Mouse (Mus musculus) forebrain, postnatal 0 days (tissue): Measurements from ENCODE around the gene Cacna2d3. TPM values are rescaled to one million over a fixed set of nuclear protein-coding genes. Genes with fewer than 3 reads are reported as not detected.

Source experiments
- ATAC-seq: fragments of 200-750 bp; cut with Nextera tagmentation; 2 replicates; pipeline ENCODE4 v1.8.0; 2017; ENCODE audit warnings: mild to moderate bottlenecking, moderate library complexity
- DNase-seq: peaks from one replicate; pipeline ENCODE4 v3.0.0-alpha.2; 2015
- H3K27ac ChIP-seq: fragments of 300-500 bp; sonication (generic); 2 replicates; pipeline ENCODE4 v1.5.1; 2014; ENCODE audit warnings: low read depth, mild to moderate bottlenecking, antibody characterized with exemption, low read length, moderate library complexity, mixed read lengths
- H3K27me3 ChIP-seq: fragments of 300-500 bp; sonication (generic); 2 replicates; pipeline ENCODE4 v1.6.1; 2014; ENCODE audit warnings: mild to moderate bottlenecking, low read length, mixed read lengths; ENCODE audit not compliant: insufficient read depth
- H3K36me3 ChIP-seq: fragments of 300-500 bp; sonication (generic); 2 replicates; pipeline ENCODE4 v1.6.1; 2014; ENCODE audit warnings: mild to moderate bottlenecking, moderate library complexity; ENCODE audit not compliant: insufficient read depth
- H3K4me1 ChIP-seq: fragments of 300-500 bp; sonication (generic); 2 replicates; pipeline ENCODE4 v1.6.1; 2014; ENCODE audit warnings: antibody characterized with exemption; ENCODE audit not compliant: insufficient read depth
- H3K4me2 ChIP-seq: fragments of 300-500 bp; sonication (generic); 2 replicates; pipeline ENCODE4 v1.6.1; 2014; ENCODE audit warnings: low read depth, mild to moderate bottlenecking, moderate library complexity
- H3K4me3 ChIP-seq: fragments of 300-500 bp; sonication (generic); 2 replicates; pipeline ENCODE4 v1.5.1; 2014; ENCODE audit warnings: low read depth, low read length, mixed read lengths
- H3K9ac ChIP-seq: fragments of 300-500 bp; sonication (generic); 2 replicates; pipeline ENCODE4 v1.6.1; 2014; ENCODE audit warnings: mild to moderate bottlenecking
- H3K9me3 ChIP-seq: fragments of 300-500 bp; sonication (generic); 2 replicates; pipeline ENCODE4 v1.6.1; 2016; ENCODE audit warnings: low read length
- CTCF ChIP-seq: sonication (generic); IDR thresholded peaks from 2 replicates; pipeline ENCODE4 v1.5.1; 2016; ENCODE audit warnings: antibody characterized with exemption, control low read depth, low read depth
- WGBS: fragments of 180-500 bp; shearing (Covaris S2); extraction: QIAGEN DNeasy Blood & Tissue Kit; methylation state at CpG from one replicate; pipeline ENCODE4 v1.1.7; 2014; 5-methylcytosine and 5-hydroxymethylcytosine counted together
- polyA plus RNA-seq: library from polyadenylated mRNA; unstranded; fragments of >200 nt; fragmentation: Nextera tagmentation; extraction: Ambion mirVana; gene quantifications from 2 replicates; pipeline ENCODE4 v1.2.1, GENCODE M21; 2015
- total RNA-seq: library from RNA; depleted of rRNA; stranded (reverse); fragments of >200 nt; gene quantifications from 2 replicates; pipeline ENCODE4 v1.2.3, GENCODE M21; 2014

Cacna2d3 gene
- total and polyA plus RNA-seq, 2 experiments from 2014 or later: 28.1 to 37.7 TPM

DNA sequence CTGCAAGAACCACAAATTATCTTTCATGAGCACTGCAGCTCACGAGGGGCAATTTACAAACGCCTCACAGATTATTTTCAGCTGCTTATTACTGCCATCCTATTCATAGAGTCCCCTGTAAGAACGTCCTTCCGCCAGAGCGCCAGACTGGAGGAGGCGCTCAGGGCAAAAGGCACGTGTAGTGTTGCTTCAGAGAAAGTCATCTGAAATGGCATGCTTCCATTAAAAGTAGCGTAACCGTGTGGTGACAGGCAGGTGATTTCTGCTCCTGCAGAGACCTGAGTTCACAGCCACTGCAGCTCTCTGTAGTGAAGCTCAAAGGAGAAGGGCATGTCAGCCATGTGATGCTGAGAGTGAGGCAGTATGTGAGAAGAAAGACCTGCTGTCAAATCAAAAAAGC is 691.1 kb downstream of the Cacna2d3 start:
- peak; percentile 28; the same call in 1 of the 2 replicates for ATAC-seq
- WGBS: 31% methylated on average over 9 of the region's 9 CpGs

DNA sequence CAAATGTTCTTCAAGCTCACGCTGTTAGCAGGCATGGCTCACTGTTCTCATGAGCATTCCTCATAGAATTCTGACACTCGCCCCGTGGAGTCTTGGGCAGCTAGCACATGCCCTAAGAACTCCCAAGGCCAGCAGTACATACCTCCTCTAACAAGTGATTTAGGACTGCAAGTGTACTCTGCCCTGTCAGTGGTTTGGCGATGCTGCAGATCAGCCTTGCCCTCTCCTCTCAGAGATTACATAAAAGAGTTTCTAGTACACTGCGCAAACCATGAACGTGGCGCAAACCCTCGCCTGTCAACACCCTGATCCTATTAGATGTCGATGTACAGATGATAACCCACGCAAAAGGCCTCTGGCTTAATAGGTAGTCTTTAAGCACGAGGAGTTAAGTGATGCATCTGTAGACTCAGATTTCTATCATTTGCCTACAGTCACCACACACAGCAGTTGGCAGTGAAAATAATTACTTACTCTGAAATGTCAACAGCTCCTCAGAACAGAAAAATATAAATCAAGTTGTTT is 691.7 kb downstream of the Cacna2d3 start:
- DNase-seq (peak; percentile 12), ATAC-seq (peak; percentile 26; the same call in 1 of the 2 replicates)
- H3K36me3 ChIP-seq: no peaks in the 10 kb centered on the region
- H3K4me3 ChIP-seq: no peak overlapping the region
- WGBS: 63% methylated on average over 11 of the region's 11 CpGs
- H3K27ac ChIP-seq: no peak overlapping the region
- no peaks in the 10 kb centered on the region for H3K9me3 ChIP-seq
- no peaks in the 10 kb centered on the region for H3K27me3 ChIP-seq
- H3K4me1 ChIP-seq: 0 out of 2 replicates have a peak, but pooled peaks cover 3% of the 10 kb centered on the region
- no peak overlapping the region for H3K4me2 ChIP-seq
- H3K9ac ChIP-seq: no peak overlapping the region
- no peak for TF ChIP-seq CTCF

More for the DNA sequence above, 691.1 kb downstream of the Cacna2d3 start:
- H3K9me3 ChIP-seq: no peaks in the 10 kb centered on the region
- H3K4me2 ChIP-seq: no peak overlapping the region
- H3K36me3 ChIP-seq: no peaks in the 10 kb centered on the region
- H3K27ac ChIP-seq: peak overlapping the region; percentile 46; the same call in 1 of the 2 replicates
- H3K4me3 ChIP-seq: no peak overlapping the region
- H3K27me3 ChIP-seq: no peaks in the 10 kb centered on the region
- H3K4me1 ChIP-seq: 0 out of 2 replicates have a peak, but pooled peaks cover 3% of the 10 kb centered on the region
- H3K9ac ChIP-seq: no peak overlapping the region
- TF ChIP-seq CTCF: no peak
- DNase-seq: peak; percentile 22

DNA sequence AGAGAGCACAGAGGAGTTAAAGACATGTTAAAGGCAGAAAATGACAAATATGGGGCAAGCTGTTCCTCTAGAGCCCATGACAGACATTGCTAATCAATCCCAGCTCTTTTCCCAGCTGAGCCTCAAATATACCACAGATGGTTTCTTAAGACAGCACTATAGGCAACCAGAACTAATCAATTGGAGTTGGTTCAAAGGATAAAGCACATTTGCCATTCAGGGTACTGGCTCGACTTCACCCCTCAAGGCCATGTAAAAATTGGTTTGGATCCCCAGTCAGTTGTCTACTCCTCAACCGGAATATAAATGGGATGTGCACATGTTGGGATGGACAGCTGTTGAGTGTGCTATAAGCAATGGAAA is 692.6 kb downstream of the Cacna2d3 start:
- TF ChIP-seq CTCF: no peak
- Histone ChIP-seq H3K4me3 (no peak overlapping the region), H3K36me3 (no peaks in the 10 kb centered on the region), H3K9ac (no peak overlapping the region), H3K4me1 (0 out of 2 replicates have a peak, but pooled peaks cover 3% of the 10 kb centered on the region), H3K9me3 (no peaks in the 10 kb centered on the region), H3K4me2 (no peak overlapping the region), H3K27me3 (no peaks in the 10 kb centered on the region), H3K27ac (peak overlapping the region; percentile 41; the same call in 1 of the 2 replicates)
- WGBS: 42% methylated on average over 2 of the region's 2 CpGs
- ATAC-seq: peak; percentile 72
- peak; percentile 70 for DNase-seq

- DNase-seq (peak; percentile 33), ATAC-seq (peak; percentile 52)
- Histone ChIP-seq H3K9ac (no peak overlapping the region), H3K36me3 (no peaks in the 10 kb centered on the region), H3K9me3 (no peaks in the 10 kb centered on the region), H3K4me2 (0 out of 2 replicates have a peak overlapping the region, but pooled peaks have one; percentile 15), H3K27me3 (no peaks in the 10 kb centered on the region), H3K27ac (0 out of 2 replicates have a peak overlapping the region, but pooled peaks have one; percentile 16), H3K4me3 (no peak overlapping the region), H3K4me1 (0 out of 2 replicates have a peak, but pooled peaks cover 3% of the 10 kb centered on the region)
- 25% methylated on average over 6 of the region's 6 CpGs for WGBS
- no peak for TF ChIP-seq CTCF
These were observed 693.1 kb downstream of the Cacna2d3 start for GRCm38 (mm10) chr14:29028391-29029106.

DNA sequence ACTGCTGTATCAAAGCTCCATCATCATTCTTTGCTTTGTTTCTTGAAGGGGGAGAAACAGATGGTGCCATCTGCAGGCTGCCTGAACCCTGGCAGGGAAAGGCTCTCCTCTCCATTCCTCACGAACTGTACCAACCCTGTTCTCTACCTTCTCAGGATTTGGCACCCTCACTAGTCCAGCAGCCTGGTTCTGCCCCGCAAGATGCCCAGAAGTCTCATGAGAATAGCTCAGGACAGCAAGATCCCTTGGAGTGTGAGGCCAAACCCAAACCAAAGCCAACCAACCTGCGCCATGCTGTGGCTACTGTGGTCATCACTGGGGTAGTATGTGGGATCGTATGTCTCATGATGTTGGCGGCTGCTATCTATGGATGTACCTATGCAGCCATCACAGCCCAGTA is 694.4 kb downstream of the Cacna2d3 start:
- TF ChIP-seq CTCF: no peak
- no peak for ATAC-seq
- Histone ChIP-seq H3K4me1 (0 out of 2 replicates have a peak, but pooled peaks cover 3% of the 10 kb centered on the region), H3K4me3 (no peak overlapping the region), H3K36me3 (no peaks in the 10 kb centered on the region), H3K9ac (no peak overlapping the region), H3K27me3 (no peaks in the 10 kb centered on the region), H3K4me2 (no peak overlapping the region), H3K9me3 (no peaks in the 10 kb centered on the region), H3K27ac (no peak overlapping the region)
- WGBS: 84% methylated on average over 5 of the region's 5 CpGs
- no peak for DNase-seq

DNA sequence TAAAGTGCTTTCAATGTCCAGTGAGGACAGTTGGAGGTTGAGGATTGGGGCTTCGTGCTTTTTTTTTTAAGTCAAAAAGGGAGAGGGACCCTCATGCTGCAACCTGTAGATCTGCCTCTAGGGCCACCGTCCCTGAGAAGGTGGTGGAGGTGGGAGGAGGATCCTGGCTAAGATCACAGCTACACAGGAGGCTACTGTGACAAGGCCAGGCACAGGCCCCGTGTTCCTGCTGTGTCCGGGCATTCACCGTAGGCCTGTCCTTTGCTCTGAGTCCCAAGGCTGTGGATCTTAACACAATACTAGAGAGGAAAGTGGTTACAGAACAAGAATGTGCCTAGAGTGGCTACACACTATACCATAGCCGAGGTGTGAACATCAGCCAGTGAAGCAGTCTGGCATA is 696.3 kb downstream of the Cacna2d3 start:
- no peak for ATAC-seq
- no peaks in the 10 kb centered on the region for H3K36me3 ChIP-seq
- TF ChIP-seq CTCF: no peak
- no peak overlapping the region for H3K27ac ChIP-seq
- H3K9ac ChIP-seq: no peak overlapping the region
- no peaks in the 10 kb centered on the region for H3K4me1 ChIP-seq
- no peak overlapping the region for H3K4me3 ChIP-seq
- 86% methylated on average over 6 of the region's 6 CpGs for WGBS
- H3K9me3 ChIP-seq: no peaks in the 10 kb centered on the region
- H3K4me2 ChIP-seq: no peak overlapping the region
- DNase-seq: no peak
- no peaks in the 10 kb centered on the region for H3K27me3 ChIP-seq

DNA sequence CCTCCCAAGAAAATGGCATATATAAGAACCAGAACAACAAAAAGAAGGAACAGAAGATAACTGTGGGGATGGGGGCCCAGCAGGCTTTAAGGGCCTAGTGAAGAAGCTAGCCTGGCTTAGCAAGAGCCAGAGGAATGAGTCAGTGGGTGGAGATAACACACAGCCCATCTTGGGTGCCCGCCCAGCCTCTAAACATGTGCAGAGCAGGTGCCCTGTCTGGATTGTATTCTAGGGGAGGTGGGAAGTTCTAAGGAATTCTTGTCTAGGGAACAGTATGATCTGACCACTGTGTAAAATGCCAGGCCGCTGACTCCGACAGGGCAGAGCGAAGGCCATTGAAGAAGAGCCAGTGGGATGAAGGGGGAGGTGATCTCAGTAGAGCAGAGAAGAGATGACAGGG is 698.4 kb downstream of the Cacna2d3 start:
- no peak for DNase-seq
- no peaks in the 10 kb centered on the region for H3K36me3 ChIP-seq
- whole genome bisulfite sequencing: 94% methylated on average over 4 of the region's 4 CpGs

More for the DNA sequence above, 698.4 kb downstream of the Cacna2d3 start:
- Histone ChIP-seq H3K4me1 (no peaks in the 10 kb centered on the region), H3K27me3 (no peaks in the 10 kb centered on the region), H3K9ac (no peak overlapping the region), H3K27ac (no peak overlapping the region), H3K9me3 (no peaks in the 10 kb centered on the region), H3K4me3 (no peak overlapping the region), H3K4me2 (no peak overlapping the region)
- no peak for ATAC-seq
- TF ChIP-seq CTCF: no peak
